Mouse (Mus musculus) cerebellum, postnatal 14 days (tissue): Measurements from ENCODE around the gene Marveld1.

Experiments used
- DNase-seq, 2 experiments: peaks; one replicate each; pipeline ENCODE4 v3.0.0; 2021; ENCODE audit warnings: mixed read lengths in 2 of 2

Gene Marveld1

GRCm38 (mm10) chr19:42147170-42147768, at the start of gene Marveld1:
TSS of gene Marveld1 (plus strand) at chr19:42147400.
- peak; percentile 44 to 45 for DNase-seq

GRCm38 (mm10) chr19:42099406-42099805, 47.8 kb upstream of the Marveld1 start:
- no peak for DNase-seq

GRCm38 (mm10) chr19:42104681-42105080, 42.5 kb upstream of the Marveld1 start:
- DNase-seq = no peak

DNA sequence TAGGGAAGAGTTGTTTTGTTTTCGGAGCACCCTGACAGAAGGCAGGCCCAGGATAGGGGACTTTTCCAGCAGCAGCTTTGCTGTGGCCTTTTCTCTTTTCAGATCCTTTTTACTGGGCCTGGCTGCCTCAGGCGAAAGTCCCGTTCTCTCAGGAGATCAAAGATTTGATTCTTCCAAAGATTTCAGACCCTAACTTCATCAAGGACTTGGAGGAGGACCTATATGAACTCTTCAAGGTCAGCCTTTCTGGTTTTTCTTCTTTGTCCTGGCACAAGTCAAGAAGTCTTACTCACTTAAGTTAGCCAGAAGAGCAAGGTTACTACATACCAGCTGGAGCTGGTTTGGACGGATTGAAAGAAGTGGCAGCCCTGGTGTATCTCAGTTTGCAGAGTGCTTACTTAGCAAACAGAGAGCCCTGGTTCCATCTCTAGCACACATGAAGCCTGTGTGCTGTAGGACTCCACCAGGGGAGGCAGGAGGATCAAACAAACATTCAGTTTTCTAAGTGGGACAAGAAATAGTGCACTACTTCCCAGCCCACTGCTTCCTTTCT, 31.3 kb upstream of the Marveld1 start:
- DNase-seq = no peak

- DNase-seq = no peak
Observed at GRCm38 (mm10) chr19:42118142-42118541, 29.1 kb upstream of the Marveld1 start.

- DNase-seq = no peak
Observed at GRCm38 (mm10) chr19:42118596-42118995, 28.6 kb upstream of the Marveld1 start.

- no peak for DNase-seq
Observed at GRCm38 (mm10) chr19:42120451-42120850, 26.7 kb upstream of the Marveld1 start.

- peak; percentile 56 to 67 for DNase-seq
Observed at GRCm38 (mm10) chr19:42124684-42125083, 22.5 kb upstream of the Marveld1 start.

GRCm38 (mm10) chr19:42125501-42126218, 21.5 kb upstream of the Marveld1 start:
- DNase-seq = no peak

- DNase-seq = no peak
Observed at GRCm38 (mm10) chr19:42126219-42126605, 21.0 kb upstream of the Marveld1 start.

- DNase-seq = no peak
Observed at GRCm38 (mm10) chr19:42127024-42127423, 20.2 kb upstream of the Marveld1 start.

DNA sequence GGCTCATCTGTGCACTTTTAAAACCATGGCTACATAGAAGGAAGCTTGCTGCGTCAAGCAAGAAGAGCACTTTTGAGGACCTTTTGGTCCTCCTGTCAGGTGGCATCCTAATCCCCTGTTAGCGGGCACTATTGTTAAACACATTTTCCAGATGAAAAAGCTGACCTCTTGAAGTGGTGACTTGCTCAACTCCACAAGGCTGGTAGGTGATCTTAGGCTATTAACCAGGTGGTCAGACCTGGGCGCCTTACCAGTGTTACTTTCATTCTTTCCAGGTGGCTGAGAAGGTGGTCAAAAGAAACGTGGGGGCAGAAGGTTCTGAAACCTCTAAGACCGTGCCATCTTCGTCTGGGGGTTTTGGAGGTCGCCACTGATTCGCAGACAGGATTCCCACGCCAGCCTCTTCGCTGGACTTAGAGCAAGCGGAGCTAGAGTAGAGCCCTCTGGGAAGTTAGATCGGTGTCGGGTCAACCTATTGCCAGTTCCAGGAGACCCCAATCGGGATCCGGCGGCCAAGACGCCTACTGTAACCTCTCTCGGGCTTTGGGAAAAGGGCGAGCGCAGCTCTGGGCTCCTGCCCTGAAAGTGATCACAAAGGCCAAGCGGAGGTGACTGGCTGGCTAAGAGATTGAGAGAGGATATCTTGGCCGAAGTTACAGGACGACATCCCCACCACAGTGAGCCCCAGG, 19.0 kb upstream of the Marveld1 start:
- no peak for DNase-seq

GRCm38 (mm10) chr19:42128787-42129508, 18.3 kb upstream of the Marveld1 start, which contains the start of gene Avpi1:
TSS of gene Avpi1 (minus strand) at chr19:42129059.
- DNase-seq = peak; percentile 99

- DNase-seq = no peak
Observed at GRCm38 (mm10) chr19:42129509-42130293, 17.5 kb upstream of the Marveld1 start.

DNA sequence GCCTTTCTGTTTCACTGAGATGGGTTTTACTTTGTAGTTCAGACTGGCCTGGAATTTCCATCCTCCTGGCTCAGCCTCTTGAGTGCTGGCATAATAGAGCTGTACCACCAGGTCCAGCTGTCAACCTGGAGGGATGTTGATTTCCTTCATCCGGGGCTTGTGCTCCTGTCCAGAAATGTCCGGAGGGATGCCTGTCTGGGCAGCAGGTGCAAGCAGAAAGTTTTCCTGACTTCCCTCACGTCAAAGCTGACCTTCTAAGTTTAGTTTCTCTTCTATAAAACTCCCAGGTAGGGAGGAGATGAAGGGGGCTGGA, 16.9 kb upstream of the Marveld1 start:
- peak in 1 of 2 experiments; percentile 28 for DNase-seq

GRCm38 (mm10) chr19:42131101-42131500, 16.1 kb upstream of the Marveld1 start:
- DNase-seq = no peak

GRCm38 (mm10) chr19:42135070-42135469, 12.1 kb upstream of the Marveld1 start:
- DNase-seq = no peak

- no peak for DNase-seq
Observed at GRCm38 (mm10) chr19:42136126-42136525, 11.1 kb upstream of the Marveld1 start.

GRCm38 (mm10) chr19:42137167-42137672, 10.0 kb upstream of the Marveld1 start:
- DNase-seq = no peak

DNA sequence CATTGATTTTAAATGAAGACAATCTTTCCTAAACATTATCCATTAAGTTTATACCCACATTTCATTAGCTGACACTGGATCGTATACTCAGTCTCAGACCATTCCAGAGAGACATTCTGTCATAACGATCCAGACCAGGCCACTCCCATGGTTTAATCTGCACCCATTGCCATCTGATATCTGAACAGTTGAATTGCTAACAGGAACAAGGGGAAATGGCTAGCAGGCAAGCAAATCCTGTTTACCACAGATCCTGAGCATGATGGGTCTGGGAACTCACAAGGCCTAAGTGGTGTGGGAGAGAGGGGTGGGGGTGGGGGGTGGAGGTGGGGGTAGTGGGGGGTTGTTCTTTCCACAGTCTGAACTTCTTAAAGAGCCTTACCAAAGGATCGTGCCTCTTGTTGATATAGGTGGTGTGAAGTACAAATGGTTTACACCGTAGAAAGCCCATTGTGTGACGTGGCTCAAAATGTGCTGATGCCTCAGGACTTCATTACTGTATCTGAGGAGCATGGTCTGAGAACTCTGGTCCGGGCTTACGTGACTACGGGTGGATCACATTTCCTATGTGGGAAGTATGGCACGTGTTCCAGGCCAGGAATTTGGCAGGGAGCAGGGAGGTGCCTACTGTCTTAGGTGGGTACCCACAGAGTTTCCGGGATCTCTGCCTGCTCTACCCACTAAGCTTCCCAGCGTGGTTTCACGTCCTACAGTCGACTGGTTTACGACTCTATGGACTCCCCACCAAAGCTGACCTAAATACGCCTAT, 8.5 kb upstream of the Marveld1 start:
- no peak for DNase-seq
